Mouse (Mus musculus) cerebellum, adult 9-10 months (tissue): ENCODE measurements around the gene Grb2.

ENCODE experiments used
- DNase-seq: peaks from one replicate; pipeline ENCODE4 v3.0.0; 2022

Gene Grb2

GRCm38 (mm10) chr11:115641664-115642036, 66.7 kb downstream of the Grb2 start:
- DNase-seq: no peak

- no peak for DNase-seq
These were observed 67.3 kb downstream of the Grb2 start for GRCm38 (mm10) chr11:115640978-115641663.

GRCm38 (mm10) chr11:115640311-115640828, 68.0 kb downstream of the Grb2 start:
- DNase-seq: no peak

- DNase-seq: no peak
These were observed 68.9 kb downstream of the Grb2 start for GRCm38 (mm10) chr11:115639540-115639939.

GRCm38 (mm10) chr11:115638498-115639409, 69.6 kb downstream of the Grb2 start:
- no peak for DNase-seq

- no peak for DNase-seq
These were observed 71.4 kb downstream of the Grb2 start for GRCm38 (mm10) chr11:115636960-115637359.

- DNase-seq: no peak
These were observed 72.9 kb downstream of the Grb2 start for GRCm38 (mm10) chr11:115635484-115635883.

GRCm38 (mm10) chr11:115635041-115635440, 73.4 kb downstream of the Grb2 start:
- DNase-seq: no peak

GRCm38 (mm10) chr11:115634109-115634508, 74.3 kb downstream of the Grb2 start:
- no peak for DNase-seq

GRCm38 (mm10) chr11:115632862-115633261, 75.5 kb downstream of the Grb2 start:
- DNase-seq: no peak

- no peak for DNase-seq
These were observed 76.2 kb downstream of the Grb2 start for GRCm38 (mm10) chr11:115632247-115632646.

GRCm38 (mm10) chr11:115631505-115631890, 76.9 kb downstream of the Grb2 start:
- no peak for DNase-seq

GRCm38 (mm10) chr11:115630532-115631504, 77.6 kb downstream of the Grb2 start:
- peak; percentile 45 for DNase-seq

- DNase-seq: peak; percentile 41
These were observed 78.5 kb downstream of the Grb2 start for GRCm38 (mm10) chr11:115629734-115630531.

- no peak for DNase-seq
These were observed 79.8 kb downstream of the Grb2 start for GRCm38 (mm10) chr11:115628465-115629101.

- DNase-seq: peak; percentile 100
These were observed 80.5 kb downstream of the Grb2 start, which contains the start of gene Slc25a19 for GRCm38 (mm10) chr11:115627705-115628464. Gene Slc25a19, minus strand, starts transcription at chr11:115628295.

GRCm38 (mm10) chr11:115626824-115627616, 81.4 kb downstream of the Grb2 start:
- DNase-seq: peak; percentile 63

GRCm38 (mm10) chr11:115625877-115626276, 82.5 kb downstream of the Grb2 start:
- peak; percentile 41 for DNase-seq

- DNase-seq: peak; percentile 38
These were observed 84.8 kb downstream of the Grb2 start for GRCm38 (mm10) chr11:115623487-115624070.
